Mouse (Mus musculus): ENCODE results near the gene Slc9a1. TPM values are rescaled to one million over a fixed set of nuclear protein-coding genes. Genes with fewer than 3 reads are reported as not detected.

The Slc9a1 gene
- 10 to 100 TPM; 16.3 to 20.0 TPM for total RNA-seq (2021)

DNA sequence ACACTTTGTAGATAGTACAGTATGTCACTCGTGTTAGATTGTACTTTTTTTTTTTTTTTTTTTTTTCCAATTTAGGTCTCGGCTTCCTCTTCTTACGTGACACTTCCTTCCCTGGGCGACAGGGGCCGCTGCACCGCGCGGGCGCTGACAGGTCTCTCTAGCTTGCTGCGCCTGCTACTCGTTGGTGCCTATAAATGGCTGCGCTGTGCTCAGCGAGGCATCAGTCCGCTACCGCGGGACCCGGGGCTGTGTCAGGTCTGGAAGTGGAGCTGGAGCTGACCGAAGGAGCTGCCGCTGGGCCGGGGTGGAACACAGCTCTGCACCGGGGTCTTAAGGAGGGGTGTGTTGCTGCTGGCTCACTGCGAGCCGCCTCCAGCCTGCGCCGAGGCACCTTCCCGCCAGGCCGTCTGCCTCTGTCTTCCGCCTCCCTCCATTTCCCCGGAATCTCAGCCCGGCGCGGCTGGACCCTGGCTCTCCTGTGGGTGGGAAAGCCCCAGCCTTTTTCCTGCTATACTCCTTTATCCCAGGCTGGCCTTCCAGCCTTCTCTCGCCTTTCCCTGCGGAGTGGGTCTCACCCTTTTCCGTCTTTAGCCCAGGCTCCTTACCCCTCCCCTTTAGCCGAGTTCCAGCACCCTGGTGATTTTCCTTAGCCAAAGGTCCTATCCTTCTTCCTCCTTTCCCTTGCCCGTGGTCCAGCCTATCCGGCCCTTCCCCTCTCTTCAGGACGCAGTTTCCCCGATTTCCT lies at the start of gene Slc9a1:
TSS of gene Slc9a1 (plus strand) at position 154 of the 745 bp plus-strand sequence.
- peak; percentile 85 for DNase-seq (ENCODE audit: low spot score)
- intact Hi-C loops (cut with DNase I), result loop anchor here (2.0 kb wide), 1 partner anchor 51 kb away; no protein-coding TSS in a partner anchor

DNA sequence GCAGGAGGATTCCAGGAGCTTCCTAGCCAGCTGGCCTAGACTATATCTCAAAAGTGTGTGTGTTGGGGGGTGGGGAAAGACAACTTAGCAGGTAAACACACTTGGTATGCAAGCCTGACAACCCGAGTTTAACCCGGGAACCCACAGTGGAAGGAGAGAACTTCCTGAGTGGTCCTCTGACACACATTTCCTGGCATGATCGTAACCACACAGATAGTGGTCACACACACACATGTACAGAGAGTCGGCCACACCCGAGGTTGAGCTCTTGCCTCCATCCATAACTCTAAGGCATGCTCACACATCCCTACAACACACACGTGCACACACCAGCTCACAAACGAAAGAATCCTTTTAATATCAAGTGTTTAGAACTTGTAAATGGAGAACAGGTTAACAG lies 41.4 kb upstream of the Slc9a1 start:
- DNase-seq (ENCODE audit: low spot score), result no peak
- intact Hi-C loops (cut with DNase I), result no loop called here

DNA sequence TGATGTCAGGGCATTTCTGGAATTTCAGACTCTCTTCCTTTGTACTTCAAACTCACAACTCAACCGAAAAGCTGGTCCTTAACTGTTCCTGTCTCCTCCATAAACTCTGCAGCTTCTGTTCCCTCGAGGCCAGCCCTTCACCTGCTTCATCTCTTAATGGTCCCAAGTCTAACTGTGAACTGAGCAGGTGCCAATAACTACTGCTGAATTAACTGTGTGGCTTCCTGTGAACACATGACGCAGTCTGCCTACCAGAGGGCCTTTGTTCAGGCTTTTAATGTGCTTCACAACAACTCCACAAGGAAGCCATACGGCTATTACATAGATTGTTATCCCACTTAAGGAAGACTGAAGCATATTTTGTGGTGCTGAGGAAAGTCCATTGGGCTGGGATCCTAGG lies 39.2 kb upstream of the Slc9a1 start:
- intact Hi-C loops (cut with DNase I), result no loop called here
- DNase-seq (ENCODE audit: low spot score), result no peak

DNA sequence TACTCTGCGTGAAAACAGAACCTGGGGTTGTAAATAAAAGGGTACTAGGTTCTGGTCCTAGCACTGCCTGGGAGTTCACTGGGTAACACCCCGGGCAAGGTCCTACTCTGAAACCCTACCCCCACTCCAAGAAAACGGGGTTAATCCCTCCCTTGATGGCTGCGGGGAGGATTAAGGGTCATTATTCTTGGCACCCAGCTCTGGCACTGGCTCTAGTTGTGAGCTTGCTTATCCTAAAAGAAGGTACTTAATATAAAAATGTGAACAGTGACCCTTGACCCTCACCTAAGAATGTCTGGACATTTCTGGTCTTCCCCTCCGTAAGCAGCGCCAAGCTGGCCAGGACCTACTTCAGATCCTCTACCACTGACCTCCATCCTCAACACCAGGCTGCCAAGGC lies 36.2 kb upstream of the Slc9a1 start:
- intact Hi-C loops (cut with DNase I), result no loop called here
- no peak for DNase-seq (ENCODE audit: low spot score)

DNA sequence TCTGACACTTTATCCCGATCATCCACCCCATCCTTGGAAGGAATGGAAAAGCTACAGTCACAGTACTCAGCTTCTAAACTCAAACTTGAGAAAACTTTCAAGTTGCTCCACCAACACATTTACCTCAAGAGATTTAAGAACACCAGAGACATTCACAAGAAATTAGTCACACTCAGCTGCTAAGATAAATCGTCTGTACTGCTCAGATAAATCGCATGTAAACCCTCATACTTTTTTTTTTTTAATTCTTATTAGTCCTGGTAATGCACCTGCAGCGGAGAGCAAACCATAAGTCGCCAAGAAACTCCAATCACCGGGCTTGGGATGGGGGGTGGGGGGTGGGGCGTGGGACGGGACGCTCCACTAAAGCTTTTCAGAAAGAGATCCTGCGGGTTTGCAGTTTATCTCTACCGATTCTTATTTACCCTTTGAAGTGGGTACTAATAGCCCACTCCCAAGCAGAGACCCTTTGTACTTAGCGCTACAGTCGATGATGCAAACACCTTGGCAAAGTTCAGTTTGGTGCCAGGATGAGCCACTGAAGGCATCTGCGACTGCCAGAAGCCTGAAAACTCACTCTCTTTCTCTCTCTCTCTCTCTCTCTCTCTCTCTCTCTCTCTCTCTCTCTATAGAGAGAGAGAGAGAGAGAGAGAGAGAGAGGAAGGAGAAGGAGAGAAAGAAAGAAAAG lies 31.5 kb upstream of the Slc9a1 start:
- intact Hi-C loops (cut with DNase I), result no loop called here
- no peak for DNase-seq (ENCODE audit: low spot score)

DNA sequence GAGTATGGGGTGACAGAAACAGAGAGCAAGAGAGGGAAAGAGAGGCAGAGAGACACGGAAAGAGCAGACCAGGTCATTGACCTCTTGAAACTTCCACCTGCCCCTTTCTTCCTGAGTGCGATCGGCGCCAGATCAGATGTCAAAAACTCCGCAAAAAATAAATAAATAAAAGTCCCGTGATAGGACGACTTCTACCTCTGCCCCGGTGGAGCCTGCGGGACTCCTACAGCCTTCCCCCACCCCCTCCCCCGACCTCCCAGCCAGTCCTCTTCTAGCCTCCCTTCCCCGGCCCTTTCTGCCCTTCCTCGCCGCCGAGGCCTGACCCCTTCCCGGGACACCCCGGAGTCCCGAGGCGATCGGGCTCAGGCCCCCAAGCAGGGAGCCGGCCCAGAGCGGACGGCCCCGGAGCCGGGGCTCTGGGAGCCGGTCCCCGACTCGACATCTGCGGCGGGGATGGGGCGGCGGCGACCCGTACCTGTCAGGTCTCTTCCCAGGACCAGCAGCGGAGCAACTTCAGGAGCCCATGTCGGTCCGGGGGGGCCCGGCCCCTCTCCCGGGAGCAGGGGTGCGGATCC lies 30.9 kb upstream of the Slc9a1 start:
- intact Hi-C loops (cut with DNase I), result no loop called here
- DNase-seq (ENCODE audit: low spot score), result no peak

DNA sequence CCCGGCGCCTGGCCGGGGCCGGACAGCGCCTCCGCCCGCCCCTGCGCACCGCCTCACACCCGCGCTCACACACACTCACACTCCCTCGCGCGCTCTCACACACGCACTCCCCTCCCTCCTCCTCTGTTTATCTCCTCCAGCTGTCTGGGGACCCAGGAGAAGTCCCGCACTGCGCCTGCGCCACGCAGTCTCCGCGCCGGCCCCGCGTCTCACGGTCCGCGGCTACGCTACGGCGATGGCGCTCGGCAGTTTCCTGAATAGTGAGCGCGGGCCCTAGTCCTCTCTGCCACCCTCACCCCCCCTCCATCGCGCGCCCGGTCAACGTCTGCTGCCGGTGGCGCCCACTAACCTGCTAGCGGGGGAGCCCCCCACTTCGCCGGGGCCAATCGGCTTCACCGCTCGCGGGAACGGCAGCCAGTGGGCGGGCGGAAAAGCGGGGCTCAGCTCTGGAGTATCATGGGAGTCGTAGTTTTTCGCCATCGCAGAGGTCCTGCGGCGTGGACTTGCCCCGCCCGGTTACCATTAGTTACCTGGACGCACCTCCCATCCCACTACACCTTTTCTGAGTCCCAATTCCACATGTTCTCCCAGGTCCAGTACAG lies 30.3 kb upstream of the Slc9a1 start:
- intact Hi-C loops (cut with DNase I), result no loop called here
- peak; percentile 97 for DNase-seq (ENCODE audit: low spot score)

DNA sequence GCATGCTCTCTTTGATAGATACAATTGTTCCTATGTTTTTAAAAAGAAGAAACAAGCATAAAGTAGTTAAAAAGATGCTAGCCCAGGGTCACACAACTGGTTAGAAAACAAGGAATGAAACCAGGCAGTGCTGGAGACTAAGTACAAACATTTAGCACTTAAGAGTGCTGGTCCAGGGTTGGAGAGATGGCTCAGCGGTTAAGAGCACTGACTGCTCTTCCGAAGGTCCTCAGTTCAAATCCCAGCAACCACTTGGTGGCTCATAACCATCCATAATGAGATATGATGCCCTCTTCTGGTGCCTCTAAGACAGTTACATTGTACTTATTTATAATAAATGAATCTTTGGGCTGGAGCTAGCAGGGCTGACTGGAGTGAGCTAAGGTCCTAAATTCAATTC lies 29.3 kb upstream of the Slc9a1 start:
- intact Hi-C loops (cut with DNase I), result no loop called here
- DNase-seq (ENCODE audit: low spot score), result no peak

DNA sequence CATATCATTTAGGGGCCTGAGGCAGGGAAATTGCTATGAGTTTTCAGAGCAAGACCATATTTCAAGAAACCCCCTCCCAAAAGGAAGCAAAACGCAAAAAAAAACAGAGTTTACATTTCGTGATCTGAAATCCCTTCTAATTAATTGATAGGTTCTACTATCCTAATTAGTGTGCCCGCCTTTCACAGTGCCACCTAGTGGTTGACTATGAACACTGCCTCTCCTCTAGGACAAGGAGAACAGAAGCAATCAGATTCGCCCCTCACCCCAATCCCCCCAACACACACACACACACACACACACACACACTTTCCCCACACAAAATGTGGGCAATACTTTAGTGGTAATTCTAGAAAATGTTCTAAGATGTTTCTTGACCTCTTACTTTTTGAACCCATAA lies 25.4 kb upstream of the Slc9a1 start:
- DNase-seq (ENCODE audit: low spot score), result no peak
- intact Hi-C loops (cut with DNase I), result no loop called here

DNA sequence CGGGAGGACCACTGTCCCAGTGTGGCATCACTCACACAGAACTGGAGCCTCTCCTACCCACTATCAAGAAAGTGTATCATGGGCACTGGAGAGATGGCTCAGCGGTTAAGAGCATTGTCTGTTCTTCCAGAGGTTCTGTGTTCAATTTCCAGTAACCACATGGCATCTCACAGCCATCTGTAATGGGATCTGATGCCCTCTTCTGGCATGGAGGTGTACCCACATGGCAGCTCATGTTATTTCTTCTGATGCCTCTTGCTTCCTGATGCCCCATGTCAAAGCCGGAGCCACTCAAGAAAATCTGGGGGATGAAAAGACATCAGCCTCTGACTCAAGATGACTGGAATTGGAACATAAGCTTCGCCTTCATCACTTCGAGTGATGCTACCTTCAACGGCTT lies 23.8 kb upstream of the Slc9a1 start:
- intact Hi-C loops (cut with DNase I), result no loop called here
- no peak for DNase-seq (ENCODE audit: low spot score)

DNA sequence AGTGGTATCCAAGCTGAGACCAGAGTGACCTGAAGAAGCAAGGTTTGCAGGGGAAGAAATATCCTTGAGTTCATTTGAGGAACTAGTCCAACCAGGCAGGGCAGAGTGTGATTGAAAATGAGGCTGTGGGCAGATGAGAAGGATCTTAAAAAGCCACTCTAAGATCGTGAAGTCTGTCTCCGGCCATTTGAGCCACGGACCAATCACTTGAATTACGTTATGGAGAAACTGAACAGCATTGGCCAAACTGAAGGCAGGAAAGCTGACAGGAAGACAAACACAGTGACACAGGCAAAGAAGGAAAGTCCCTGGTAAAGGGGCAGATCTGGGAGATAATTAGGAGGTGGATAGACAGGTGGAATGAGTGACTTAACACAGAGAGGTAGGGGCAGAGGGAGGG lies 22.9 kb upstream of the Slc9a1 start:
- DNase-seq (ENCODE audit: low spot score), result no peak
- intact Hi-C loops (cut with DNase I), result no loop called here

DNA sequence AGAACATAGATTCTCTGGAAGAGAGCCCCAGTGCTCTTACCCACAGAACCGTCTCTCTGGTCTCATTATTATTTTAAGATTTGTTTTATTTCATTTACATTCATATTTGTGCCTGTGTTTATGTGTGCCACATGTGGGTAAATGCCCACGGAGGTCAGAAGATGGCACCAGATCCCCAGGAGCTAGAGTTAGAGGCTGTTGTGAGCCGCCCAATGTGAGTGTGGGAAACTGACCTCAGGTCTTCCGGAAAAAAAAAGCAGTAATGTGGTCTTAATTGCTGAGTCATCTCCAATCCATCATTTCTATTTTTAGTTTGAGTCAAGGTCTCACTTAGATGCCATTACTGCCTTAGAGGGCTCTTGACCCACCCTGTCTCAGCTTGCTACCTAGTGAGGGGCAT lies 21.9 kb upstream of the Slc9a1 start:
- no peak for DNase-seq (ENCODE audit: low spot score)
- intact Hi-C loops (cut with DNase I), result no loop called here

DNA sequence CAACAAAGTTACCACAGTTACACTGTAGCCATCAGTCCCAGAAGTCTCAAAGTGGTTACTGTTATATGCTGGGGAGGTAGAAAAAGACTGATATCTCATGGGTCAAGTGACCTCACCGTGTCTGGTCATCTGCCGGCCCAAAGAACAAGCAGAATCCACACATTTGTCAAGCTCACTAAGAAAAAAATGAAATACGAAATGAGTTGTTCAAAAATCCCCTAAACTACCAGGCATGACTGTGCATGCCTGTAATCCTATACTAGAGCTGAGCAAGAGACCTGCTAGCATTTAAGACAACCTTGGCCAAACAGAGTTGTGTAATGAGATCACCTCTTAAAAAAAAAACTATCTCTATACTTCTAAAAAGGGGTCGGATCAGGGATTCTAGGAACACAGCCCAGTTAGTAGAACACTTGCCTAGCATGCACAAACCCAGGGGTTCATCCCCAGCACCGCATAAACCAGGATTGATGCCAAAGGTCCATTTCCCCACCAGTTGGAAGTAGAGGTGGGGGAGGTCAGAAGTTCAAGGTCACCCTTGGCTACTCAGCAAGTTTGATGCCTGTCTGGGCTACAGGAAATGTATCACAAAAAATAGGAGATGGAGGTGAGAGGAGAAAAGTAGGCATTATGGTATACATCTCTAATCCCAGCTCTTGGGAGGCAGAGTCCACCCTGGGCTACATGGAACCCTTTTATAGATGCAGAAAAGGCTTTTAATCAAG lies 21.3 kb upstream of the Slc9a1 start:
- DNase-seq (ENCODE audit: low spot score), result no peak
- intact Hi-C loops (cut with DNase I), result no loop called here

DNA sequence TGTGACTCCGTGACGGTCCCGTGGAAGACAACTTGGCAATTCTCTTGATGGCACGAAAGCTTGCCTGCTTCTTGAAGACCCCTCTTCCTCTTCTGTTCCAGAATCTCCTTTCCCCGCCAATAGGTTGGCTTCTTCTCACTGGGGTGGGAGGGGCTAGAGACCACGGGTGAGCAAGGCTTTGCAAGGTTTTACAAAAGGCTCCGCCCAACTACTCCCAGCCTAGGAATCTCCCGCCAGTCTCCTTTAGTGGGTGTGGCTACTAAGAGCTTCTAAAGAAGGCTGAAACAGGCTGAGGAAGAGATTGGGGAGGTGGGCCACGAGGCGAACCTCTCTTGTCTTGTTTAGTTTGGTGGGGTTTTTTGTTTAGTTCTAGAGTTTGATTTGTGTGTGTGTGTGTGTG lies 16.7 kb upstream of the Slc9a1 start:
- intact Hi-C loops (cut with DNase I), result no loop called here
- DNase-seq (ENCODE audit: low spot score), result no peak

DNA sequence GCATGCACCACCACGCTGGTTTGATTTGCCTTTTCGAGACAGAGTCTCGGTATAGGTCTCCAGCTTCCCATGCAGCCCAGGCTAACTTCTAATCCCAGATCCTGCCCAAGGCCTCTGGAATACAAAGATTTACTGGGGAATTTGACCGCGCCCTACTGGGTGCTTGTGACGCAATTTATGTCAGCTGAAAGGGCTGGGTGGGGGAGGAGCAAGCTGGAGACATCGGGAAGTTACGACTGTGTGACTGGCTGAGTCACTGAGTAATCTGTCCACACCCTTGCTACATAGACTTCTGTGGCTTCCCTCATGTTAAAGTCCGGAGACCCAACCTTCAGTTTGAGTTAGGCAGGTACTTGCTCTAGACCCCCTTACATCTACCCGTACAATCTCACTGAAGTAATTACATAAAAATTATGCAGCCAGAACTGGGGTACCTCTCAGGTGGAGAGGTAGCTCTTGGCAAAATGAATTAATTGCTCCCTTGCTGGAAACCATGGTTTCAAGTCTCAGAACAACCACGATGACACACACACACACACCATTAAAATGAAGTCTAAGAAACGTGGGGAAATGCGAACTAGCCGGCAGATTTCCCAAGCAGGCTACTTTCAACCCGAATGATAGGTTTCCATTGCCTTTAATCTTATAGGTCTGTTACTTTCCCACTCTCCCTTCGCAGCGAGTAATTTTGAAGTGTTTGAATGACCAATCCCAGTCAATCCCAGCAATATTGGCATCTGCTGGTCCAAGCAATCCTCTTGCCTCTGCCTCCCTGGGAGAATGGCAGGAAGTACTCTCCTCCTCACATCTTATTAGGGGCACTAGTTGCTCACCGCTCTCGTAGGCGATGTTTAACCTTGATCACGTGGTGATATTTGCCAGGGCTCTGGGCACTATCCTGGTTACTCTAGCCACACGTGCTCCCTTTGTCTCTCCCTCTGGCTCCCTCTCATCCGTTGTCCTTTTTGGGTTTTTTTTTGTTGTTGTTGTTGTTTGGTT lies 15.8 kb upstream of the Slc9a1 start, which contains the start of gene Wdtc1:
TSS of gene Wdtc1 (minus strand) at position 115 of the 999 bp plus-strand sequence.
- DNase-seq (ENCODE audit: low spot score), result no peak
- intact Hi-C loops (cut with DNase I), result no loop called here

DNA sequence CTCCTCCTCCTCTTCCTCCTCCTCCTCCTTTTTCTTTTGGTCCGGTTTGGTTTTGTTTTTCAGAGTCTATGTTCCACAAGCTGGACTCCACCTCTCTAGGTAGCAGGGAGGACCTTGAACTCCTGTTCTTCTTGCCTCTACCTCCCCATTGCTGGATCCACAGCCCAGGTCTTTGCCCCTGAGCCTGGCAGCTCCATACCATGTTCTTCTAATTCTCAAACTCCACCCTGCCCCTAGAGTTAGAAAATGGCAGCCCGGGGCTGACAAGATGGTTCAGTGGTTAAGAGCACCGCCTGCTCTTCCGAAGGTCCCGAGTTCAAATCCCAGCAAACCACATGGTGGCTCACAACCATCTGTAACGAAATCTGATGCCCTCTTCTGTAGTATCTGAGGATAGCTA lies 14.9 kb upstream of the Slc9a1 start:
- intact Hi-C loops (cut with DNase I), result no loop called here
- DNase-seq (ENCODE audit: low spot score), result no peak

DNA sequence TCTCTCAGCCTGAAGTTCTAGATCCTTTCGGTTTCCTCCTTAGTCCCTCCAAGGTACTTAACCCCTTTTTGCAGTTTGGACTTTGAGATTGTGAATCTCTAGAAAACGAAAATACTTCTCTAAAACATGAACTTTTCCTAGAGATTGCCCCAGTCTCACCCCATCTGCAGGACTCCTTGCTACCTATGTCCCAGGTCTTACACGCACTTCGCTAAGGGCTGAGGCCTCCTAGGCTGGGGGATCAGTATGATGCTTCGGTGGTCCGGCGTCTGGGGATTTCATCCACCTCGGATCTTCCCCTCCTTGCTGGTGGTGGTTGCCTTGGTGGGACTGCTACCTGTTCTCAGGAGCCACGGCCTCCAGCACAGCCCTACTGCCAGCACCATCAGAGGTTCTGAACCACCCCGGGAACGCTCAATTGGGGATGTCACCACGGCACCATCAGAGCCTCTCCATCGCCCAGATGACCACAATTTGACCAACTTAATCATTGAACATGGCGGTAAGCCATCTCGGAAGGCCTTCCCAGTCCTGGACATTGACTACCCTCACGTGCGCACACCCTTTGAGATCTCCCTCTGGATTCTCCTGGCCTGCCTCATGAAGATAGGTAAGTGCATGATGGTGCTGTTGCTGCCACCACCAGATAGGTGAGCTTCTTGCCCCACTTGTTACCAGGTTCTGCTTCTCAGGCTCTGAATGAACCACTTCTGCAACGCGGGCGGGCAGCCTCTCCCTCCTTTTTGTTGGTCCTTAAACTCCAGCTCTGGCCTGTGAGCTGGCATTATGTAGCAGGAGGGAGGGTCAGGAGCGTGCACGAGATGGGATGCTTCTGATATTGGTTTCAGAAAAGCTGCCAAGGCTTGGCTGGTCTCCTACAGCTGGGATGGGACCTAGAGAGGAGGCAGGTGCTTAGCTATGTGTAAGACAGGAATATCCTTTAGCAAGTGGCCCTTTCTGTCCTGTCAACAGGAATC lies 1.1 kb downstream of the Slc9a1 start:
- intact Hi-C loops (cut with DNase I), result no loop called here
- no peak for DNase-seq (ENCODE audit: low spot score)
